Mouse (Mus musculus) ES-Bruce4 (cell line): Measurements from ENCODE around the gene Crygc. TPM values are rescaled to one million over a fixed set of nuclear protein-coding genes. Genes with fewer than 3 reads are reported as not detected.

Experiments
- H3K27ac ChIP-seq: 2 replicates; pipeline ENCODE4 v1.5.1; 2012; ENCODE audit warnings: low read length, inconsistent platforms; ENCODE audit not compliant: insufficient read depth
- H3K27me3 ChIP-seq: 2 replicates; pipeline ENCODE4 v1.6.1; 2012; ENCODE audit warnings: mild to moderate bottlenecking, low read length, inconsistent platforms; ENCODE audit not compliant: control insufficient read depth, poor library complexity, insufficient read depth, severe bottlenecking
- H3K36me3 ChIP-seq: 2 replicates; pipeline ENCODE4 v1.6.1; 2012; ENCODE audit warnings: inconsistent platforms, mild to moderate bottlenecking, low read length, moderate library complexity; ENCODE audit not compliant: control insufficient read depth, poor library complexity, insufficient read depth, severe bottlenecking
- H3K4me1 ChIP-seq: one replicate; pipeline ENCODE4 v1.8.1; 2011; ENCODE audit warnings: low read length; ENCODE audit not compliant: control insufficient read depth, insufficient read depth
- H3K4me3 ChIP-seq: 2 replicates; pipeline ENCODE4 v1.5.1; 2011; ENCODE audit warnings: low read depth, mild to moderate bottlenecking, low read length
- H3K9ac ChIP-seq: 2 replicates; pipeline ENCODE4 v1.6.1; 2012; ENCODE audit warnings: low read depth, mild to moderate bottlenecking, inconsistent platforms; ENCODE audit not compliant: poor library complexity, severe bottlenecking
- H3K9me3 ChIP-seq: replicated peaks from 2 replicates; pipeline ENCODE4 v1.6.1; 2012; ENCODE audit warnings: mild to moderate bottlenecking, low read length, inconsistent platforms; ENCODE audit not compliant: control insufficient read depth, poor library complexity, insufficient read depth, severe bottlenecking
- CTCF ChIP-seq: IDR thresholded peaks from one replicate; pipeline ENCODE4 v1.8.1; 2011; ENCODE audit warnings: low read depth, low read length
- EP300 ChIP-seq: IDR thresholded peaks from 2 replicates; pipeline ENCODE4 v1.6.1; 2011; ENCODE audit warnings: low read depth, low read length; ENCODE audit not compliant: insufficient read depth
- POLR2A ChIP-seq: IDR thresholded peaks from one replicate; pipeline ENCODE4 v1.8.1; 2011; ENCODE audit warnings: low read length; ENCODE audit not compliant: insufficient read depth
- polyA plus RNA-seq: library from polyadenylated mRNA; stranded (reverse); fragments of >200 nt; gene quantifications from 2 replicates; pipeline ENCODE4 v1.2.4, GENCODE M21; 2011; ENCODE audit warnings: low read depth; ENCODE audit not compliant: missing spikeins, insufficient read depth, insufficient read length

Gene Crygc
- polyA plus RNA-seq, 1 experiment = not detected

DNA sequence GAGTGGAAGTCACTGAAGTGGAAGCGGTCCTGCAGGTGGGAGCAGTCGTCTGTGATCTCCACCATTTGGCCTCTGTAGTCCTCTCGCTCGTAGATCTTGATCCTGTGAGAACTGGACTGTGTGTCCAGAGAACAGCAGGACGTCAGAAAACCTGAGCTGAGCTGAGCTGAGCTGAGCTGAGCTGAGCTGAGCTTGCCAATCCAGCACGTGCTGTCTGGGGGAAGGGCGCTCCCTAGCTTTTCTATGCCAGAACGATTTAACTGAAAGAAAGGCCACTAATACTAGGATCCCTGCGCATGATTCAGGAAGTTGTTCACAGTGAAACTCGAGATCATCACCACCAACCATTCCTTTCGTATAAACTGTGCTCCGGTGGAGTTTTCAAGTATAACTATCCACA lies 24.7 kb downstream of the Crygc start:
- no peak overlapping the region for H3K4me3 ChIP-seq
- TF ChIP-seq POLR2A (no peak), CTCF (no peak), EP300 (no peak)

DNA sequence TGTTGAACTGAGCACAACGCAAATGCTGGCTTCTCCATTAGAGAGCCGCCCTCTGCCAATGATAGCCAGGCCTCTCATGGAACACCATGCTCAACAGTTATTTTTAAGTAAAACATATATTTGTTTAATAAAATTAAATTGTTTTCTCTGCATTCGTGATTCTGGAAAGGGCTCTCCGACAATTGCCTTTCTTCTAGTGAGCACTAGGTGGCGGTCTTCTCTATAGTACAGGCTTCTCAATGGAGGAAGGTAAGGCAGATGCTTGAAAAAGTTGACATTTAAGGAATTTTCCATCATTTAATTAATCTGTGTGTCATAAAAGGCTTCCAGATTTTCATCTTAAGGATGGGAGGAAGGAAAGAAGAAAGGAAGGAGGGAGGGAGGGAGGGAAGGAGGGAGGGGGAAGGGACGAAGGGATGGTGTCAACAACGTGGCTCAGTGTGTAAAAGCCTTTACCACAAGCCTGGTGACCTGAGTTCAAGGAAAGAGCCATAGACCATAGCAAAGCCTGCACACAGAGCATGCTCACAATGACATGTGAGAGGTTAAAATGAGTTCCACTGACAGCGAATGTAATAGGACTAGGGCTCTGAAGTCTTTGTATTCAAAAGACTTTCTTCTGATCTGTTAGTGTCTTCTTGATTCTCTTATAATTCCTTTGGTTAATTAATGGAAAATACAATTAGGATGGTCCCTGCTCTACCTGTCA lies 26.9 kb downstream of the Crygc start:
- Histone ChIP-seq H3K27ac (no peak overlapping the region), H3K9me3 (no peaks in the 10 kb centered on the region), H3K9ac (no peak overlapping the region), H3K36me3 (no peaks in the 10 kb centered on the region), H3K4me3 (no peak overlapping the region), H3K4me1 (no peaks in the 10 kb centered on the region), H3K27me3 (no peaks in the 10 kb centered on the region; the same call in 1 of the 2 replicates)
- no peak for TF ChIP-seq EP300
- no peak for TF ChIP-seq POLR2A
- TF ChIP-seq CTCF = no peak

More for the DNA sequence above, 24.7 kb downstream of the Crygc start:
- Histone ChIP-seq H3K27me3 (no peaks in the 10 kb centered on the region; the same call in 1 of the 2 replicates), H3K9me3 (no peaks in the 10 kb centered on the region), H3K9ac (no peak overlapping the region), H3K36me3 (no peaks in the 10 kb centered on the region), H3K27ac (no peak overlapping the region), H3K4me1 (no peaks in the 10 kb centered on the region)

DNA sequence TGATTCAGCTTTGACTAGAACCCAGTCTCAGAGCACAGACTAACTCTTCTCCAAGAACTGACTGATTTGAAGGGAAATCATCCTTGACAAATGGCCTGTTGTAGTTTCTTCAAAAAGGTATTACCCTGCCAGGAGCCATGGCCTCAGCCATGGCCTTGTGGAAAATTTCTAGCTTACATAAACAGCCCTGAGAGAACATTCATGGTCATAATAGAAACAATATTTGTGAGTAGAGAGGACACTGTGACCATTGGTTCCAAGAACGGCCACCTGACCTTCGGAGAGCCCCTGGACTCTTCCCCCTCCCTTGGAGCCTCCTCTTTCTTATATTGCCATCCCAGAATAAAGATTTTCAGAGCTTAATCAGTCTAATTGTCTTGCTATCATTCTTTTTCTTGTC lies 30.1 kb downstream of the Crygc start:
- Histone ChIP-seq H3K4me3 (no peak overlapping the region), H3K36me3 (no peaks in the 10 kb centered on the region), H3K27me3 (no peaks in the 10 kb centered on the region; the same call in 1 of the 2 replicates)

DNA sequence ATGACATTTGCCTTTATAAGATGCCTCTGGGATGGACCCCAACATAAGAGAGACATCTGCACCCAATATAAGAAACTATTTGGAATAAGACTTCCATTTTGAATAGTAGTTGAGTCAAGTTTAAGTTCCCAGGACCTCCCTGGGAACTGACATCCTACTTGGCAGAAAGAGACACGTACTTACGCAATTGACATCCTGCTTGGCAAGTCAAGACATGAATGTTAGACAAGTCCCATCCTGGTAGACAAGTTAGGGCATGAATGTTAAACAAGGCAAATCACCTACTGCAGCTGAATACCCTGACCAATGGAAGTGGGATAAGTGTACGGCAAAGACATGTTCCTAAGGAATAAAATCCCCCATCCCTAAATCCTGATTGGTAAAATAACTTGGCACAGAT lies 31.7 kb downstream of the Crygc start:
- H3K36me3 ChIP-seq = no peaks in the 10 kb centered on the region
- TF ChIP-seq POLR2A (no peak), EP300 (no peak), CTCF (no peak)
- H3K4me3 ChIP-seq = no peak overlapping the region
- peak overlapping the region; percentile 72 for H3K27ac ChIP-seq
- H3K4me1 ChIP-seq = peaks cover 2% of the 10 kb centered on the region
- no peaks in the 10 kb centered on the region for H3K27me3 ChIP-seq
- no peak overlapping the region for H3K9ac ChIP-seq
- no peaks in the 10 kb centered on the region; the same call in 1 of the 2 replicates for H3K9me3 ChIP-seq

More for the DNA sequence above, 30.1 kb downstream of the Crygc start:
- Histone ChIP-seq H3K9me3 (no peaks in the 10 kb centered on the region; the same call in 1 of the 2 replicates), H3K4me1 (peaks cover 2% of the 10 kb centered on the region), H3K9ac (no peak overlapping the region), H3K27ac (no peak overlapping the region)
- no peak for TF ChIP-seq EP300
- no peak for TF ChIP-seq CTCF
- TF ChIP-seq POLR2A = no peak

DNA sequence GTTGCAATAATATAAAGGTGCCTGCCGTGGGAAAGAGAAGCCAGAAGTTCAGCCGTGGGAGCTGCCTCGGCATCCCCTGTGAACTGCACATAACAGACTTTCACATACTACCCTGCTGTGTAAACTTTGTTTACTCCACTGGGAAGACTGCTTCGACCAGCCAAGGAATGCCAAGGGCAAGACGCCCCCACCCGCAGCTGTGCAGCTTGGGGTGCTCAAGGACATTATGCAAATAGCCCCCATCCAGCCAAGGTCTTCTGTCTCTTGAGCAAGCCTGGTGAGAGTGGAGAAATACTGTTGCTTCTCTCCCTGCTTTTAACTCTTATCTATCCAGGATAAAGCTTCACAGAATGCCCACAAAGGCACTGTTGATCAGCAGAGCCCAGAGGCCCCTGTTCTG lies 32.7 kb downstream of the Crygc start:
- H3K27me3 ChIP-seq = no peaks in the 10 kb centered on the region
- 0 out of 2 replicates have a peak overlapping the region, but pooled peaks have one; percentile 1 for H3K27ac ChIP-seq
- H3K9me3 ChIP-seq = no peaks in the 10 kb centered on the region; the same call in 1 of the 2 replicates
- no peaks in the 10 kb centered on the region for H3K36me3 ChIP-seq
- H3K4me3 ChIP-seq = no peak overlapping the region
- no peak overlapping the region for H3K9ac ChIP-seq
- TF ChIP-seq CTCF (no peak), EP300 (peak; percentile 83)
- peaks cover 2% of the 10 kb centered on the region for H3K4me1 ChIP-seq

DNA sequence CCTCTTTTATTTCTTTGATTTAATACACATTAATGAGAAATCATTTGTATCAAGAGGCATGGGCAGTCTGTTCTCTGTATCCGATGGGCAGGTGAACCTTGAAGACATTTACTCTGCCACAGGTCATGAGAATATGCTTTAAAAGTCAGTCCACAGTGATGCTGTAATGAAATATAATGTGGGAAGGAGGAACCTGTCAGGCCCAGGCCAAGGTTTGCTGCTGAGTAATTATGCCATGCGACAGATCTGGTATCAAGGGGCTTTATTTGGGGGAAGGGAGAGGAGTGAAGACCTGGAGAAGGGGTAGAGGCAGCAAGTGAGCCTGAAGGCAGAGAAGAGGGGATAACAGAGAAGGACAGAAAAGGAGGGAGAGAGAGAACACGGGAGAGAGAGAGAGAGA lies 33.8 kb downstream of the Crygc start:
- H3K27ac ChIP-seq = no peak overlapping the region
- no peak overlapping the region for H3K4me3 ChIP-seq
- H3K9ac ChIP-seq = no peak overlapping the region
- no peaks in the 10 kb centered on the region for H3K27me3 ChIP-seq
- no peaks in the 10 kb centered on the region for H3K36me3 ChIP-seq
- TF ChIP-seq CTCF = no peak
- no peak for TF ChIP-seq EP300
- no peak for TF ChIP-seq POLR2A
- peaks cover 2% of the 10 kb centered on the region for H3K4me1 ChIP-seq
- H3K9me3 ChIP-seq = no peaks in the 10 kb centered on the region; the same call in 1 of the 2 replicates
